Mouse (Mus musculus): ENCODE measurements around the gene Tymp. TPM values are rescaled to one million over a fixed set of nuclear protein-coding genes. Genes with fewer than 3 reads are reported as not detected.

The Tymp gene
- total RNA-seq, 1 experiment: 0.94 TPM

DNA sequence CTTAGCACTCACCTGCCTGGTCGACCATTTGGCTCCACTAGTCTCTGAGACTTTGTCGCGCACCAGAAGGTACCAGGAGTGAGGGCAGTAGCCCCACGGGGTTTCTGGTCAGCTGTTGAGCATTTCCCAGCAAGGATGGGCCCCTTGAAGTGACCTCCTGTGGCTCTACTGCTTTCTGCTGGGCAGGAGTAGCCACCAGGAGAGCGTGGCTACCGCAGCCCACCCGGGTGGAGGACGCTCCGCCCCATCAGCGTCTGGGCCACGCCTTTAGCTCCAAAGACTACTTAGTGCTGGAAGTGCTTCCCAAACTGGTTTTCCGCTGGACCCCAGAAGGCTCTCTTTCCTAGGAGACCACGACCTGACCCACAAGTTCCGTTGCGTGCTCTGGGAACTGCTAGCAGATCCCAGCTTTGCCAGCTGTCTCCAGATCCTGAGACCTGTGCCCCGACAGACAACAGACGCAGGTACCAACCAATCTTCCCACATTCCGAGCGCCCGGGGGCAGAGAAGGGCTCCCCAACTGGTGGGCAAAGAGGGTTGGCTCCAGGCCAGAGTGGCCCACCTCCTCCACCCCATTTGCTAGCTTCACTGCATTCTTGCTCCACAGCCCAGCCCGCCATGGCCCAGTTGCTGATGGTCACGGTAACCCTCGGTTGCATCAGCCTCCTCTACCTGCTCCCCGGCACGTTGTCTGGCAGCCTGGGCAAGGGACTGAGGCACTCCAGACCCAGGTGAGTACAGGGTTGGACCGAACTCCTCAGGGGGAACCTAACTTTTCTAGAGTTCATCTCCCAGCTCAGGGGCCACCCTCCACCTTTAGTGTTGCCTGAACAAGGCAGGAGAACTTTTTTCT is 53.9 kb downstream of the Tymp start, which contains the start of gene Adm2:
Gene Adm2 (plus strand): TSS at position 51 of the 853 bp plus-strand sequence.
- H3K9me3 ChIP-seq (ENCODE audit: control insufficient read depth, insufficient read depth, low read depth, low read length): no peaks in the 10 kb centered on the region
- peak within 1 kb of the TSS; percentile 69 to 72 for H3K4me3 ChIP-seq (ENCODE audit: insufficient read depth in 1 of 2, low read depth in 1 of 2, low read length in 2 of 2, poor library complexity in 1 of 2, severe bottlenecking in 1 of 2)
- in situ Hi-C loops (cut with MboI; ENCODE audit: low sequenced_read_pairs in 2 of 2, unreplicated experiment in 2 of 2): no loop called here
- DNase-seq (ENCODE audit: low read depth, low spot score): no peak
- H3K27ac ChIP-seq (ENCODE audit: insufficient read depth, low read depth, low read length, poor library complexity, severe bottlenecking): no peak within 1 kb of the TSS; the same call in 1 of the 2 replicates
- H3K36me3 ChIP-seq (ENCODE audit: control insufficient read depth, insufficient read depth, low read length, poor library complexity, severe bottlenecking): peaks cover 2% of the 10 kb centered on the region; the same call in 1 of the 2 replicates
- H3K4me1 ChIP-seq (ENCODE audit: control insufficient read depth in 2 of 2, insufficient read depth in 2 of 2, low read length in 2 of 2, poor library complexity in 1 of 2): peaks cover 0 to 6% of the 10 kb centered on the region in 2 experiments; a peak in 1 of 4 replicates
- peak within 1 kb of the TSS; percentile 65 for H3K9ac ChIP-seq (ENCODE audit: insufficient read depth, low read depth, low read length, poor library complexity, severe bottlenecking)
- no peak for TF ChIP-seq MAFK (IDR thresholded peaks at IDR 0.05; ENCODE audit: insufficient read depth, low read depth, low read length)
- TF ChIP-seq ZC3H11A (IDR thresholded peaks at IDR 0.05; ENCODE audit: borderline replicate concordance, low read depth, low read length): no peak
- TF ChIP-seq CHD2 (IDR thresholded peaks at IDR 0.05; ENCODE audit: low read depth, low read length): no peak
- TF ChIP-seq ZNF384 (IDR thresholded peaks at IDR 0.05; ENCODE audit: low read depth, low read length): no peak
- TF ChIP-seq HCFC1 (IDR thresholded peaks at IDR 0.05; ENCODE audit: borderline replicate concordance, insufficient read depth, low read length): no peak

Other genes starting within 250 kb of the Tymp start
- 7.4 and 11.4 TPM in 2 replicates for gene Hdac10, start 248.3 kb downstream of the Tymp start, total RNA-seq (2012; rRNA removed)
- 8.1 and 10.6 TPM in 2 replicates for gene Mapk12, start 236.3 kb downstream of the Tymp start, total RNA-seq (2012; rRNA removed)
- gene Mapk11, start 227.4 kb downstream of the Tymp start, total RNA-seq (2012; rRNA removed): 6.6 and 12.7 TPM in 2 replicates
- gene Plxnb2, start 196.3 kb downstream of the Tymp start, total RNA-seq (2012; rRNA removed): 116 and 178 TPM in 2 replicates
- gene Dennd6b, start 180.5 kb downstream of the Tymp start, total RNA-seq (2012; rRNA removed): 14.4 and 24.7 TPM in 2 replicates
- gene Ppp6r2, start 165.5 kb downstream of the Tymp start, total RNA-seq (2012; rRNA removed): 8.6 and 9.2 TPM in 2 replicates
- 134 and 169 TPM in 2 replicates for gene Sbf1, start 61.7 kb downstream of the Tymp start, total RNA-seq (2012; rRNA removed)
- gene Adm2, start 54.3 kb downstream of the Tymp start, total RNA-seq (2012; rRNA removed): 4.6 and 7.8 TPM in 2 replicates
- 0.54 TPM in 1 of 2 replicates, not detected in the other for gene Miox, start 42.6 kb downstream of the Tymp start, total RNA-seq (2012; rRNA removed)
- gene Lmf2, start 21.4 kb downstream of the Tymp start, total RNA-seq (2012; rRNA removed): 44.8 and 45.3 TPM in 2 replicates
- gene Ncaph2, start 21.3 kb downstream of the Tymp start, total RNA-seq (2012; rRNA removed): 205 and 274 TPM in 2 replicates
- gene Sco2, start 3.2 kb downstream of the Tymp start, total RNA-seq (2012; rRNA removed): 46.4 and 50.8 TPM in 2 replicates
- gene Odf3b, start 2.2 kb upstream of the Tymp start, total RNA-seq (2012; rRNA removed): 0.37 TPM in 1 of 2 replicates, not detected in the other
- 0.11 and 0.13 TPM in 2 replicates for gene Klhdc7b, start 7.9 kb upstream of the Tymp start, total RNA-seq (2012; rRNA removed)
- gene Syce3, start 33.5 kb upstream of the Tymp start, total RNA-seq (2012; rRNA removed): 4.5 and 12.4 TPM in 2 replicates
- gene Cpt1b, start 48.8 kb upstream of the Tymp start, total RNA-seq (2012; rRNA removed): 2.7 and 5.9 TPM in 2 replicates
- 1.5 and 2.0 TPM in 2 replicates for gene C730034F03Rik, start 52.5 kb upstream of the Tymp start, total RNA-seq (2012; rRNA removed)
- 0.36 TPM in 1 of 2 replicates, not detected in the other for gene Gm44502, start 52.7 kb upstream of the Tymp start, total RNA-seq (2012; rRNA removed)
- 29.0 and 42.6 TPM in 2 replicates for gene Chkb, start 52.9 kb upstream of the Tymp start, total RNA-seq (2012; rRNA removed)
- gene Mapk8ip2, start 76.9 kb upstream of the Tymp start, total RNA-seq (2012; rRNA removed): 4.6 and 7.8 TPM in 2 replicates
- gene Arsa, start 100.4 kb upstream of the Tymp start, total RNA-seq (2012; rRNA removed): 11.7 and 15.2 TPM in 2 replicates
- gene Shank3, start 122.6 kb upstream of the Tymp start, total RNA-seq (2012; rRNA removed): 6.4 and 6.7 TPM in 2 replicates
- gene Acr, start 191.3 kb upstream of the Tymp start, total RNA-seq (2012; rRNA removed): 0.21 TPM in 1 of 2 replicates, not detected in the other
- gene Rabl2, start 214.9 kb upstream of the Tymp start, total RNA-seq (2012; rRNA removed): 4.1 and 8.3 TPM in 2 replicates